Mouse (Mus musculus): Measurements from ENCODE around the gene Gm5478.
"Not testable (repeated sequence)": the region's sequence is repeated elsewhere in the genome, so short reads cannot be mapped to it uniquely, and the experiment has no call there.

Gm5478 gene

GRCm38 (mm10) chr15:101647280-101647679 is at the start of gene Gm5478:
Gene Gm5478, minus strand, starts transcription at chr15:101647380.
- DNase-seq (ENCODE audit: low spot score): no peak

GRCm38 (mm10) chr15:101694207-101694606 is 47.0 kb upstream of the Gm5478 start, which contains the start of gene Krt6a:
Gene Krt6a, minus strand, starts transcription at chr15:101694307.
- DNase-seq (ENCODE audit: low spot score): no peak

GRCm38 (mm10) chr15:101690460-101690859 is 43.3 kb upstream of the Gm5478 start:
- DNase-seq (ENCODE audit: low spot score): not testable (repeated sequence)

GRCm38 (mm10) chr15:101688161-101688560 is 41.0 kb upstream of the Gm5478 start:
- no peak for DNase-seq (ENCODE audit: low spot score)

- no peak for DNase-seq (ENCODE audit: low spot score)
These were observed 33.0 kb upstream of the Gm5478 start, which contains the start of gene Krt6b for GRCm38 (mm10) chr15:101680187-101680586. Gene Krt6b, minus strand, starts transcription at chr15:101680287.

- DNase-seq (ENCODE audit: low spot score): no peak
These were observed 28.8 kb upstream of the Gm5478 start for GRCm38 (mm10) chr15:101675978-101676377.

GRCm38 (mm10) chr15:101652736-101653265 is 5.6 kb upstream of the Gm5478 start:
- no peak for DNase-seq (ENCODE audit: low spot score)

- DNase-seq (ENCODE audit: low spot score): no peak
These were observed 19.3 kb downstream of the Gm5478 start, which contains the start of gene Gm5414 for GRCm38 (mm10) chr15:101627884-101628283. Gene Gm5414, minus strand, starts transcription at chr15:101628188.

GRCm38 (mm10) chr15:101599123-101599522 is 48.1 kb downstream of the Gm5478 start:
- no peak for DNase-seq (ENCODE audit: low spot score)
